Mouse (Mus musculus) thymus, adult 18-20 months (tissue): ENCODE measurements around the gene Hist1h3c.
"Not testable (repeated sequence)": the region's sequence is repeated elsewhere in the genome, so short reads cannot be mapped to it uniquely, and the experiment has no call there.

Experiments
- DNase-seq, 2 experiments: peaks; one replicate each; pipeline ENCODE4 v3.0.0; 2022; ENCODE audit warnings: mixed read lengths in 2 of 2

The Hist1h3c gene

DNA sequence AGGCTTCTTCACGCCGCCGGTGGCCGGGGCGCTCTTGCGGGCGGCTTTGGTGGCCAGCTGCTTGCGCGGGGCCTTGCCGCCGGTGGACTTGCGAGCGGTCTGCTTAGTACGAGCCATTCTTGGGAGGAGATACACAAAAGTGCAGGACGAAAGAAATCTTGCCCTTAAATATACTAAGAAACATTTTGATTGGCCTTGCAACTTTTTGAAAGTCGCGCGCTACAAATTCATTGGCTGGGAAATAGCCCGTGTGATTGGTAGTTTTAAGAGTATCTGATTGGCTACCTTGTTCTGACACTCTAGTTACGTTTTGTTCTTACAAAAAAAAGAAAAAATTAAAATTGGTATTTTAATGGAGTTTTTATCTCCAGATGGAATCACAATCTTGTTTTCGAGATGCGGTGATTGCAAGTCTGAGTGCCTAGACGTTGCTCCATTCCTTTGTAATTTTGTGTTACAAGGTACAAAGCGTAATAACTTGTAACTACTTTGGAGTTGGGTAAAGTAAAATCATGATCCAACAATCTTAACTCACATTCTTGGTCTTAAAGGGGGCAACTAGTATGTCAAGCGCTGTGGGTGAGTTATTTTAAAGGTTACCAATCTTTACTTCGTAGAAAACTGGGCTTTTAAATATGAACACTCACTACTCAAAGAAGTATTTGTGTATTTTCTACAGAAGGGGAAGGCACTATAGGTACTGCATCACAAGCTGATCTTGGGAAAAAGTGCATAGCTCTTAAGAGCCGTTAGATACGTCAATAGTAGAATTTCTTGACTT lies at the start of gene Hist1h3c:
Hist1h3c (minus strand) TSS at position 222 of the 781 bp plus-strand sequence.
- DNase-seq = peak; percentile 56 to 78

DNA sequence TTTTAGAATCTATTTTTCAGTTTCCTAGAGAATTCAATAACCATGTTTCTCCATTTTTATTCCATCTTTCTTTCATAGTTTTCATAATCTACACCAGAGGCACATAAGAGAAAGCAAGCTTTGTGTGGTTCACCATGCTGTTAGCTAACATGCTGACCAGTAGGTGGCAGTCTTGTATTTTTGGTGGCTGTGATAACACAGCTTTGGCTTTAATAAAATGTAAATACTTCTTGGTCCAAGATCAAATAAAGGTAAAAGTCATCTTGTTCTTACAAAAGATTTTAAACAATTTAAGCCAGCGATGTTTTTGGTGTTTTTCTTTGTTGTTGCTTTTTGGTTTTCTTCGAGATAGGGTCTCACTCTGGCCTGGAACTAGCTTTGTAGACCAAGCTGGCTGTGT lies 47.1 kb upstream of the Hist1h3c start:
- DNase-seq = no peak

- no peak for DNase-seq
Measured at GRCm38 (mm10) chr13:23779025-23779424, 33.6 kb upstream of the Hist1h3c start.

GRCm38 (mm10) chr13:23778339-23778738 lies 32.9 kb upstream of the Hist1h3c start:
- DNase-seq = no peak

DNA sequence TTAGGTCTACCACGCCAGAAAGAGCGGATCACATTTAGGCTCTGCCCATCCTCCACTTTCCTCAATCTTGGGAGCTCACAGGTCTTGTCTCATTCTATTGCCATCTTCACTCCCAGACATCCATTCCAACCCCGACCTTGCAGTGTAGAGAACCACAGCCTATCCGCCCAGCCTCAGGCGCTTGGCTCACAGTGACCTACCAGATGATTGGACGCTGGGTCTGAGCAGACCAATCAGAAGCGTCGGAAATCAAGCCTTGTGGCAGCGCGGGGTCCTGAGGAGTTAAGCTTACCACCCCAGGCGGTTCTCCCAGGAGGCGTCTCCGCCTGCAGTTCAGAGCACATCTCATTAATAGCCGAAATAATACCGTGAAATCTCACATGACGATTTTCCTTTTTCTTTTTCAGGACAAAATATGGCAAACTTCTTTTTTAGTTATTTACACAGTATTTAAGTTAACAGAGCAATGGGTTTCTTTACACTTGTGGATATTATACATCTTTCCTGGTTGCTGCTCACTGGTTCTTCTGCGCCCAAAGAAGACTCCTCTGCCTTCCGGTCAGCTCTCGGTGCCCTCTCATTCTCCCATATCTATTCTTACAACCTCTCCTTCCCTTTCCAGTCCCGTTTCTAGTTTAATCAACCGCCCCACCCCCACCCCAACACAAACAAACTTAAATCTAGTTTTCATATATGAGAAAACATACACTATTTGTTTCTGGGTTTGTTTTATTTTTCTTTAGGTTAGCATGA lies 27.3 kb upstream of the Hist1h3c start:
- no peak for DNase-seq

DNA sequence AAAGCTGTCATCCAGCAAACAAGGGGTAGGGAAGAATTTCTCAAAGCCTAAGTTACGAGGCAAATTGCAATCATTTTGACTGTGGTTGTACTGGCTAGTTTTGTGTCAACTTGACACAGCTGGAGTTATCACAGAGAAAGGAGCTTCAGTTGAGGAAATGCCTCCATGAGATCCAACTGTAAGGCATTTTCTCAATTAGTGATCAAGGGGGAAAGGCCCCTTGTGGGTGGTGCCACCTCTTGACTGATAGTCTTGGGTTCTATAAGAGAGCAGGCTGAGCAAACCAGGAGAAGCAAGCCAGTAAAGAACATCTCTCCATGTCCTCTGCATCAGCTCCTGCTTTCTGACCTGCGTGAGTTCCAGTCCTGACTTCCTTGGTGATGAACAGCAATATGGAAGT lies 24.2 kb upstream of the Hist1h3c start, which contains the start of gene Trim38:
Trim38 (plus strand) TSS at position 301 of the 400 bp plus-strand sequence.
- DNase-seq = not testable (repeated sequence)

- no peak for DNase-seq
Measured at GRCm38 (mm10) chr13:23768834-23769397, 23.5 kb upstream of the Hist1h3c start.

DNA sequence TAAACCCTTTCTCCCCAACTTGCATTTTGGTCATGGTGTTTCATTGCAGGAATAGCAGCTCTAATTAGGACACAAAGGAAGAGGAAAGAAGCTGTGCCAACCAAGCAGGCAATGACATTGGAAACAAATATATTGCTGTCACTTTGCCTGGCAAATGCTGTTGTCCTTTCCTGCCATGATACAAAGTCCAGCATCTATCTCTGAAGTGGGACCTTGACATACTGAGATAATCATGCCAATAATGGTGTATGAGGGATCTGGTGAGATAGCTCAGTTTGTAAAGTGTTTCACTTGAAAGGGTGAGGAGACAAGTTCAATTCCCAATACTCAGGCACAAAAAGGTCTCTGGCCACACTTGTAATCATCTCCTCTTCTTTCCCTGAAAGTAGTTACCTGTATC lies 21.4 kb upstream of the Hist1h3c start:
- no peak for DNase-seq

DNA sequence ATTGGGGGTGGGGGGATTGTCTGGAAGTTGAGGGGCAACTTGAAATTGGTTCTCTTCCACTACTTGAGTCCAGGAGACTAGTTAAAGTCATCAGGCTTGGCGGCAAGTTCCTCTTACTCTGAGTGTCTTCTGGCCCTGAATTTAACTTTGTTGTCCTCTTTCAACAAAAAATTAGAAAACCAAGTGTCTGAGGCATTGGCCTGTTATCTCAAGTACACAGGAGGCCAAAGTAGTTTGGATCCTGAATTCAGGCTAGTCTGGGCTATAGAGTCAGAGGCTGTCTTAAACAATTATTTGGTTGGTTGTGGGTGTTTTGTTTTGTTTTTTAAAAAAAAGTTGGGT lies 19.7 kb upstream of the Hist1h3c start:
- no peak for DNase-seq

DNA sequence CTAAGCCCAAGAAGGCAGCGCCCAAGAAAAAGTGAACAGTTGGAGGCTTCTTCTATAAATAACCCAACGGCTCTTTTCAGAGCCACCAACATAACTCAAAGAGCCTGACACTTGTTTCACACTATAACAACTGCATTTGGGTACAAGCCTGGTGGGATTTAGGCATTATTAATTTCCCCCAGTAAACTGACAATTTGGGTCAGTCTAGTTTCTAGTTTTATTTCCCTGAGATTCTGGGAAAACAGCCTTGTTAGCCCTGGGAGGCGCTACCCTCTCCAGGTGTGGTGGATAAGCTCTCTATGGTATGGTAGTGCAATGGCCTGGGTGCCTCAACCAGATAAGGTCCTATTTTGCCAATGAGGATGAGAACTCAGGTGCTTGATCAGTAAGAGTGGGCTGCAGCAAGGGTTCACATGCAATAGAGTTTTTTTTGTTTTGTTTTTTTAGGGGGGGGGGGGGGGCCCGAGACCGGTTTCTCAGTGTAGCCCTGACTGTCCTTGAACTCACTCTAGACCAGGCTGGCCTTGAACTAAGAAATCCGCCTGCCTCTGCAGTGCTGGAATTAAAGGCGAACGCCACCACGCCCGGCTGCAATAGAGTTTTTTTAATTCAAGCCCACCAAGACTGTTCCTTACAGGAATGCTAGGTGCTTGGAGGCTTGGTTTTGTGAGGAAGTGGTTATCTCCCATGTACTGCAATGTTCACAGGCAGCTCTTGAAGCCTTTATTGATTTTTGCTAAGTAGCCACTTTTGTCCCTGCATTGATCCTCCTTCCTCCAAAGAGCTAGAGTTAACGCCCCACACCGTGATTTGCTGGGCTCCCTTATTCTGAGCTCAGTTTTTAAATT lies 19.1 kb upstream of the Hist1h3c start:
- DNase-seq = peak in 1 of 2 experiments; percentile 9

- peak; percentile 81 to 86 for DNase-seq
Measured at GRCm38 (mm10) chr13:23763586-23764323, 18.4 kb upstream of the Hist1h3c start, which contains the start of gene Hist1h1a. Gene Hist1h1a, plus strand, starts transcription at chr13:23763666.

DNA sequence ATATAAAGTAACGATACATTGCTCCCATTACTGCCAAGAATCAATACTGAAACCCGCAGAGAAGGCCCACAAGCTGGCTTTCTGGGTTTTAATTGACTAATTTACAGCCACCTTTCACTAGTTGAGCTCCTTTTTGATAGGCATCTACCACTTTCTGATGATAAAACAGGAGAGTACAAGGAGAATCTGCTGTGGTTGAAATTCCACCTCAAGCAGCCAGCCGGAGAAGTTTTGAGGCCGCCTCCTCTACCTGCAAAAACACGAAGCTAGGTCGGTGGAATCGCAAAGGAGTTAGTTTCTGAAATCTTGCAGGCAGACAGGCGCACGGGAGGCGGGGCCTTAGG lies 17.8 kb upstream of the Hist1h3c start:
- DNase-seq = no peak

DNA sequence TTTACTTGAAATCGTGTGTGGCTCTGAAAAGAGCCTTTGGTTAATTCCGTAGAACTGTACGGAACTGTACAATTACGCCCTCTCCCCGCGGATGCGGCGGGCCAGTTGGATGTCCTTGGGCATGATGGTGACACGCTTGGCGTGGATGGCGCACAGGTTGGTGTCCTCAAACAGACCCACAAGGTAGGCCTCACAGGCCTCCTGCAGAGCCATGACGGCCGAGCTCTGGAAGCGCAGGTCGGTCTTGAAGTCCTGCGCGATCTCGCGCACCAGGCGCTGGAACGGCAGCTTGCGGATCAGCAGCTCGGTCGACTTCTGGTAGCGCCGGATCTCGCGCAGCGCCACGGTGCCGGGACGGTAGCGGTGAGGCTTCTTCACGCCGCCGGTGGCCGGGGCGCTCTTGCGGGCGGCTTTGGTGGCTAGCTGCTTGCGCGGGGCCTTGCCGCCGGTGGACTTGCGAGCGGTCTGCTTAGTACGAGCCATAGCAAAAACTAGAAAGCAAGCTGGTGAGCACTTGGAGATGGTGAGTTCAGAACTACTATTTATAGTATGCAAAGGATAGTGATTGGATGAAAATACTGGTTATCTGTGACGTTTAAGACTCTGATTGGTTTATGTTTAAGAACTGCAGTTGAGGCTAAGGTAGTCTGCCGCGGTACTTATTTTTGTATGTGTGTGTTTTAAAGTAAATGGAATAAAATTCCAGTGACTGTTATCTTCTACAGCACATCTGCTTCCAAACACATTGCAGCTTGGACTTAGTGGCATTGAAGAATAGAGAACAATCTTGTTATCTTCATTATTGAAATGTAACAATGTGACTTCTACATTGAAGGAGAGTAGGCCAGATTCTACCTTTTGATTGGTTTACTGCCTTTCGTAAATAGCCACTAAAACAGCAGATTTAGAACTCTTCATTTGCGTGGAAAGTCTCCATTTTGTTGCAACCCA lies 16.7 kb upstream of the Hist1h3c start, which contains the start of gene Hist1h3a:
Hist1h3a (minus strand) TSS at position 516 of the 951 bp plus-strand sequence.
- DNase-seq = peak; percentile 34 to 65

- DNase-seq = peak; percentile 94 to 98
Measured at GRCm38 (mm10) chr13:23760972-23761864, 15.8 kb upstream of the Hist1h3c start, which contains the start of gene Hist1h4a. Gene Hist1h4a, minus strand, starts transcription at chr13:23761230.

GRCm38 (mm10) chr13:23760240-23760971 lies 15.0 kb upstream of the Hist1h3c start:
- no peak for DNase-seq

DNA sequence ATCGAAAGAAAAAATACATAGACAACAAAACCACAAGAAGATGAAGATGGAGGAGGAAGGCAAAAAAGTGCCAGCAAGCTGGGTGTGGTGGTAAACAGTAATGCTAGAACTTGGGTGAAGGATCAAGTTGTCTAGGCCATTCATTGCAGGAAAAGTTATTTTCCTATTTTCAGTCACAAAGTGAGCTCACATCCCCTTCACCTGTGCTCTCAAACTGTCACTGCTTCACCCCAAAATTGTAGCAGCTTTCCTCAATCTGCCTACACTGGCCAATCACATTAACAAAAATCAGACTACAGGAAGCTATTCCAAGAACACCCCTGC lies 14.5 kb upstream of the Hist1h3c start:
- peak in 1 of 2 experiments; percentile 49 for DNase-seq

GRCm38 (mm10) chr13:23759251-23759771 lies 13.9 kb upstream of the Hist1h3c start:
- DNase-seq = no peak

GRCm38 (mm10) chr13:23757921-23758320 lies 12.5 kb upstream of the Hist1h3c start:
- no peak for DNase-seq
